Mouse (Mus musculus): ENCODE measurements around the gene Smco3. TPM values are rescaled to one million over a fixed set of nuclear protein-coding genes. Genes with fewer than 3 reads are reported as not detected.

Smco3 gene
- polyA plus RNA-seq, 1 experiment from 2014 or later = not detected

DNA sequence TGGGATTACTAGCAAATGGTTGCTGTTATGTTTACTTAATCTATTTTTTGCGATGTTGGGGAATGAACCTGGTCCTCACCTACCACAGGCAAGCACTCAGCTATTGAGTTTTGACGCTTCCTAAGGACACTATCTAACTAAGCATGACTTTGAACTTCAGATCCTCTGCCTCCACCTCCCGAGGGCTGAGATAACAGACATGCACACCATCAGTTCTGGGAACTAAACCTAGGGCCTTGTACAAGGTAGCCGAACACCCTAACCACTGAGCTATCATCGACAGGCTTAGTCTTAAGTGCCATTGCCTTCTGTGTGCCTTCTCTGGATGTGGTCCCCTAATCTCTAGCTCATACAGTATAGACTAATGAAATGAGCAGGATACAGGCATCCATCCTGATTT, 30.1 kb upstream of the Smco3 start:
- H3K27ac ChIP-seq (ENCODE audit: low read depth, low read length) = no peak overlapping the region
- 64% methylated on average over 5 of the region's 5 CpGs for WGBS
- no peaks in the 10 kb centered on the region for H3K27me3 ChIP-seq (replicated peaks; ENCODE audit: control insufficient read depth, insufficient read depth, low read length)
- H3K4me1 ChIP-seq (replicated peaks; ENCODE audit: control insufficient read depth, insufficient read depth, low read length) = no peaks in the 10 kb centered on the region
- no peaks in the 10 kb centered on the region for H3K9me3 ChIP-seq (ENCODE audit: control insufficient read depth, low read length)
- ATAC-seq (replicated peaks; ENCODE audit: low FRiP score) = 0 out of 2 replicates have a peak, but pooled peaks have one; percentile 40
- no peak overlapping the region for H3K4me3 ChIP-seq (ENCODE audit: low read depth, low read length)
- H3K4me2 ChIP-seq = no peak overlapping the region
- no peaks in the 10 kb centered on the region for H3K36me3 ChIP-seq (ENCODE audit: control insufficient read depth, insufficient read depth, low read length)
- H3K9ac ChIP-seq (ENCODE audit: low read depth, low read length) = no peak overlapping the region
- DNase-seq (ENCODE audit: low spot score) = no peak

DNA sequence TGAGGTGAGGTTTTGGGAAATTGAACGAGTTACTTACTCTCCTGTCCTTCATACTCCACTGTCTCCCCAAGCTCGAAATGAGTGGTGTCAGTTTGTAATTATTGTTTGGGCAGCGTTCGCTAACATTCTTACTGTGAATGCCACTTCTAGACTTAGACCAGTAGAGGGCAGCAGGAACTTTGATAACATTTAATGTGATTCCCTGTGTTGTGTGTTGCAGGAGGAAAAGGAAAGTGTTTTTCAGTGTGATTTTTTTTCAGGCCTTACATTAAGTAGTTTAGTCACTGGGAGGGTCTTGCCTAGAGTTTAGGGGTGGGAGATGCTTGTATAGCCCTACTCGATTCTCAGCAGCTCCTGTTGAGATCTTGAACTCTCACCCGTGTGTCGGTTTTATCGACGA, 25.8 kb upstream of the Smco3 start:
- H3K4me1 ChIP-seq (replicated peaks; ENCODE audit: control insufficient read depth, insufficient read depth, low read length) = peaks cover 24% of the 10 kb centered on the region
- H3K9me3 ChIP-seq (ENCODE audit: control insufficient read depth, low read length) = no peaks in the 10 kb centered on the region
- ATAC-seq (replicated peaks; ENCODE audit: low FRiP score) (no peak), DNase-seq (ENCODE audit: low spot score) (no peak)
- H3K27me3 ChIP-seq (replicated peaks; ENCODE audit: control insufficient read depth, insufficient read depth, low read length) = no peaks in the 10 kb centered on the region
- no peaks in the 10 kb centered on the region for H3K36me3 ChIP-seq (ENCODE audit: control insufficient read depth, insufficient read depth, low read length)
- 44% methylated on average over 9 of the region's 9 CpGs for WGBS
- no peak overlapping the region for H3K4me3 ChIP-seq (ENCODE audit: low read depth, low read length)
- no peak overlapping the region for H3K4me2 ChIP-seq
- H3K9ac ChIP-seq (ENCODE audit: low read depth, low read length) = no peak overlapping the region
- no peak overlapping the region for H3K27ac ChIP-seq (ENCODE audit: low read depth, low read length)

DNA sequence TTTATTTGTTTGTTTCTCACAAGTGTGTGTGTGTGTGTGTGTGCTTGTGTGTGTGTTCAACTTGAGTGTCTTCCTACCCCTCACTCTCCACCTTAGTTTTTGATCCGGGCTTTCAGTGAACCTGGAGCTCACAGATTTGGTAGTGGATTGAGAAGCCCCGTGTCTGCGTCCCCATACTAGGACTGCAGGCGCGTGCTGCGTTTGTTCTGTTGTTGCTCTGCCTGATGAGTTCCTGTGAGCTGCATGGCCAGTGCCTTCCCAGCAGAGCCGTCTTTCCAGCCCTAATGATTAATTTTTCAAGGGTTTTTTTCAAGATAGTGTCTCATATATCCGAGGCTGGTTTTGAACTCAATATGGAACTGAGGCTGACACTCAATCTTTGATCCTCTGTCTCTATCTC, 23.2 kb upstream of the Smco3 start:
- Histone ChIP-seq H3K9ac (ENCODE audit: low read depth, low read length) (peak overlapping the region; percentile 28; the same call in 1 of the 2 replicates), H3K27me3 (replicated peaks; ENCODE audit: control insufficient read depth, insufficient read depth, low read length) (no peaks in the 10 kb centered on the region), H3K27ac (ENCODE audit: low read depth, low read length) (peak overlapping the region; percentile 80), H3K9me3 (ENCODE audit: control insufficient read depth, low read length) (no peaks in the 10 kb centered on the region), H3K36me3 (ENCODE audit: control insufficient read depth, insufficient read depth, low read length) (no peaks in the 10 kb centered on the region), H3K4me1 (replicated peaks; ENCODE audit: control insufficient read depth, insufficient read depth, low read length) (peaks cover 37% of the 10 kb centered on the region), H3K4me3 (ENCODE audit: low read depth, low read length) (no peak overlapping the region), H3K4me2 (peak overlapping the region; percentile 61)
- DNase-seq (ENCODE audit: low spot score) (no peak), ATAC-seq (replicated peaks; ENCODE audit: low FRiP score) (no peak)
- WGBS = 26% methylated on average over 8 of the region's 8 CpGs

DNA sequence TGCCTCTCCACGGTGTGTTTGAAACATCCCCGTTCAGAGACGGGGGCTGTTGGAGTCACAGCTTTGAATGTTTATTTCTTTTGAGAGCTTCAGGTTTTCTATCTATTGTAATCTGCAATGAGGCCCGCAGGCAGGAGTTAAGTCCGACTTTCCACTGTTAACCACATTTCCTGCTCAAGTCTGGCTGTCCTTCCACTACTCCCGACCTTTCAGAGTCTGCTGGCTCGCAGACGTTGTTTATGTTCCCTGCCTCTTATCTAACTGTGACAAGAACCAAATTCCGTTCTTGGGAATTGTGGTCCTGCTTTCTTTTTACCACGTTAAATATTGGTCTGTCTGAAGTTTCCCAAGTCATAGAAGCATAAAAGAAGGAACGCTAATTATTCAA, 22.6 kb upstream of the Smco3 start:
- DNase-seq (ENCODE audit: low spot score) (no peak), ATAC-seq (replicated peaks; ENCODE audit: low FRiP score) (peak; percentile 61)
- Histone ChIP-seq H3K27ac (ENCODE audit: low read depth, low read length) (peak overlapping the region; percentile 80), H3K4me1 (replicated peaks; ENCODE audit: control insufficient read depth, insufficient read depth, low read length) (peaks cover 37% of the 10 kb centered on the region), H3K36me3 (ENCODE audit: control insufficient read depth, insufficient read depth, low read length) (no peaks in the 10 kb centered on the region), H3K4me3 (ENCODE audit: low read depth, low read length) (peak overlapping the region; percentile 60), H3K4me2 (peak overlapping the region; percentile 61), H3K9ac (ENCODE audit: low read depth, low read length) (peak overlapping the region; percentile 63), H3K27me3 (replicated peaks; ENCODE audit: control insufficient read depth, insufficient read depth, low read length) (no peaks in the 10 kb centered on the region), H3K9me3 (ENCODE audit: control insufficient read depth, low read length) (no peaks in the 10 kb centered on the region)
- WGBS = 7% methylated on average over 11 of the region's 11 CpGs

DNA sequence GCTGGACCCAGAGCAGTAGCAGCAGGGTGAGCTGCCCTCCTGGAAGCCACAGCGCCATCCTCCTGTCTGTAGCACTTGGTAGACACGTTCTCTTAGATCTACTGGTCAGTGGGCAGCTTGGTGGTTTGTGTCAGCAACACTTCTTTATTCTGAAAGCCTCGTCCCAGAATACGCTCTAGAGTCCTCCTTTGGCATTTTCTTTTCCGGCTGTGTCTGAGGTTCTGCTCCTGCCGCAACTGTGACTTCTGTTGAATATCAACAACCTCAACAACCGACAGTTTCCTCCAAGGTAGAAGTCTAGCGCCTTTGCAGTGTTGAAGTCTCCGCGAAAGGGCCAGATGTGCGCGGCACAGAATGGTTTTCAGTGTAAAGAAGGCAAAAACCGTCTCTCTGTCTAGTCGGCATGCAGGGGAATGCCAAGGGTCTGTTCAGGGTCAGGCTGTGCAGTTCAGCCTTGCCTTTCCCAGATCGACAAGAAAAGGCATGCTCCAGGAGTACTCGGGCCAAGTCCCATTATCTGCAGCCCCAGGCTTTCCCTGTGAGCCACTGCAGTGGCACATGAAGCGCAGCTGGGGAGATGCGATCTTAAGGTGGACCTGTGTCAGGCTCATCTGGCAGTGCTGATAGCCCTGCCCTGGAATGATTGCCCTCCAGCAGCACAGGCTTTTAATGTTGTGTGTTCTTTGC, 22.1 kb upstream of the Smco3 start, which contains the start of gene Art4:
Art4 (minus strand) TSS at position 548 of the 687 bp plus-strand sequence.
- Histone ChIP-seq H3K4me2 (peak within 1 kb of the TSS; percentile 61), H3K4me3 (ENCODE audit: low read depth, low read length) (peak within 1 kb of the TSS; percentile 60), H3K27ac (ENCODE audit: low read depth, low read length) (peak within 1 kb of the TSS; percentile 80), H3K9me3 (ENCODE audit: control insufficient read depth, low read length) (no peaks in the 10 kb centered on the region), H3K27me3 (replicated peaks; ENCODE audit: control insufficient read depth, insufficient read depth, low read length) (no peaks in the 10 kb centered on the region), H3K4me1 (replicated peaks; ENCODE audit: control insufficient read depth, insufficient read depth, low read length) (peaks cover 37% of the 10 kb centered on the region), H3K36me3 (ENCODE audit: control insufficient read depth, insufficient read depth, low read length) (no peaks in the 10 kb centered on the region), H3K9ac (ENCODE audit: low read depth, low read length) (peak within 1 kb of the TSS; percentile 63)
- peak; percentile 75 for DNase-seq (ENCODE audit: low spot score)
- 17% methylated on average over 18 of the region's 18 CpGs for WGBS
- ATAC-seq (replicated peaks; ENCODE audit: low FRiP score) = peak; percentile 98

DNA sequence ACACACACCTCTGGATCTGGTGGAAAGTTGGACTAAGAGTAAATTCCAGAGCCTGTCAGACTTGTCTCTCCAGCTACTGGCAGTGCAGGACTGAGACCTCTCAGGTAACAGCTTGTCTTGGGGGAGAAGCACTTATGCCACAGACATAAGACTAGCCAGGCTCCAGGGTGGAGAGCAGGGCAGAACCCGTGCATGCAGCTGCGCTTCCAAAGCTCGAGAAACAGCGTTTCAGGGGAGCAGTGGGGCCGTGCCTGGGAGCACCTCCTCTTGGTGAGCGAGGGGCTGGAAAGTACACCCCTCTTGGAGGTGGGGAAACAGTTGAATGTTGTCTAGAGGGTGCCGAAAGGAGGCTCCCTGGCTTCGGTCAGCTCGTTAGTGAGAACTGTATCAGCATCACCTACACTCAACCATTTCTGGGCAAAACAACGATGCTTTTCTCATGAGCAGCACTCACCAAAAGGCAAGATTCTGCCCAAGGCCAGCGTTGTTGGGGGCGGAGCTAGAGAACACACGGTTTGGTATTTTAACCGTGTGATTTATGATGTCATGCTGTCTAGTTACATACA, 20.9 kb upstream of the Smco3 start:
- DNase-seq (ENCODE audit: low spot score) (no peak), ATAC-seq (replicated peaks; ENCODE audit: low FRiP score) (no peak)
- 39% methylated on average over 14 of the region's 14 CpGs for WGBS
- peaks cover 37% of the 10 kb centered on the region for H3K4me1 ChIP-seq (replicated peaks; ENCODE audit: control insufficient read depth, insufficient read depth, low read length)
- no peaks in the 10 kb centered on the region for H3K27me3 ChIP-seq (replicated peaks; ENCODE audit: control insufficient read depth, insufficient read depth, low read length)
- peak overlapping the region; percentile 63 for H3K9ac ChIP-seq (ENCODE audit: low read depth, low read length)
- no peaks in the 10 kb centered on the region for H3K36me3 ChIP-seq (ENCODE audit: control insufficient read depth, insufficient read depth, low read length)
- peak overlapping the region; percentile 61 for H3K4me2 ChIP-seq
- no peaks in the 10 kb centered on the region for H3K9me3 ChIP-seq (ENCODE audit: control insufficient read depth, low read length)
- peak overlapping the region; percentile 60 for H3K4me3 ChIP-seq (ENCODE audit: low read depth, low read length)
- peak overlapping the region; percentile 62 for H3K27ac ChIP-seq (ENCODE audit: low read depth, low read length)

DNA sequence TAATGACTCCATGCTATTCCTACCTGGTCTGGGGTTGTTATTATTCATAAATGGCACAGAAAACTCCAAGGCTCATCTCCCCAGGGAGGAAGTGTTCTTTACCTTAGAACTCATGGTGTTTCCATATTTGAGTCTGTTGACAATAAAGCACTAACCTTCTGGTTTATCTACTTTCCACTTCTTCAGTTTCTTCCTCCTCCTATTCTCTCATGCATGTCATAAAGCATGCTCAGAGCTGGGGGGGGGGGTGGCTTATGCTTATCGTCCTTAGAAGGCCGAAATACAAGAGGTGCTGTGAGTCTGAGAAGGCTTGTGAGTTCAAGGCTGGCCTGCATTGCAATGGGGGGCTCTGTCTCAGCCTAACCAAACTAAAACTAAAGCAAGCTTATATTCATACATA, 19.9 kb upstream of the Smco3 start:
- 29% methylated on average over 2 of the region's 2 CpGs for whole genome bisulfite sequencing
- Histone ChIP-seq H3K36me3 (ENCODE audit: control insufficient read depth, insufficient read depth, low read length) (no peaks in the 10 kb centered on the region), H3K27me3 (replicated peaks; ENCODE audit: control insufficient read depth, insufficient read depth, low read length) (no peaks in the 10 kb centered on the region), H3K27ac (ENCODE audit: low read depth, low read length) (no peak overlapping the region), H3K4me1 (replicated peaks; ENCODE audit: control insufficient read depth, insufficient read depth, low read length) (peaks cover 37% of the 10 kb centered on the region), H3K4me2 (peak overlapping the region; percentile 61), H3K9ac (ENCODE audit: low read depth, low read length) (no peak overlapping the region), H3K4me3 (ENCODE audit: low read depth, low read length) (peak overlapping the region; percentile 60), H3K9me3 (ENCODE audit: control insufficient read depth, low read length) (no peaks in the 10 kb centered on the region)
- no peak for ATAC-seq (replicated peaks; ENCODE audit: low FRiP score)
- no peak for DNase-seq (ENCODE audit: low spot score)

DNA sequence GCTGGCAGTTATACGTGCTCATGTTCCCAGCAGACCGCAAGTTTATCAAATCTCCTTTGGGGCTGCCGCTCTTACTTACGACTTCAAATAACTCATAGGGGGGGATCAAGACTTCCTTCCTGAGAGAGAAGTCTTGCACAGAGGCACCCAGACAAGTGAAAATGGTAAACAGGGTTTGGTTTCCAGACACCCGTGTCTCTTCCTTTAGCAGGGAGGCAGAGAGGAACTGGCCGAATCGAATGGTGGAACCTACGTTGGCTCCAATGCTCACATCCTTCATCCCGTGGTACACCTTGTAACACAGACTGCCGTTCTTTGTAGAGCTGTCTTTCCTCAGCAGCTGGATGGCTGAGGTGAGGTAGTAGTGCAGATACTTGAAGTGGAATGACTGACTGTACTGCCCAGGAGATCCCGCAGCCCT, 19.1 kb upstream of the Smco3 start:
- H3K9me3 ChIP-seq (ENCODE audit: control insufficient read depth, low read length) = no peaks in the 10 kb centered on the region
- no peaks in the 10 kb centered on the region for H3K27me3 ChIP-seq (replicated peaks; ENCODE audit: control insufficient read depth, insufficient read depth, low read length)
- H3K27ac ChIP-seq (ENCODE audit: low read depth, low read length) = no peak overlapping the region
- H3K36me3 ChIP-seq (ENCODE audit: control insufficient read depth, insufficient read depth, low read length) = no peaks in the 10 kb centered on the region
- 66% methylated on average over 11 of the region's 11 CpGs for WGBS
- peak overlapping the region; percentile 60 for H3K4me3 ChIP-seq (ENCODE audit: low read depth, low read length)
- DNase-seq (ENCODE audit: low spot score) = no peak
- no peak overlapping the region for H3K9ac ChIP-seq (ENCODE audit: low read depth, low read length)
- peak overlapping the region; percentile 61 for H3K4me2 ChIP-seq
- no peak for ATAC-seq (replicated peaks; ENCODE audit: low FRiP score)
- H3K4me1 ChIP-seq (replicated peaks; ENCODE audit: control insufficient read depth, insufficient read depth, low read length) = peaks cover 42% of the 10 kb centered on the region

DNA sequence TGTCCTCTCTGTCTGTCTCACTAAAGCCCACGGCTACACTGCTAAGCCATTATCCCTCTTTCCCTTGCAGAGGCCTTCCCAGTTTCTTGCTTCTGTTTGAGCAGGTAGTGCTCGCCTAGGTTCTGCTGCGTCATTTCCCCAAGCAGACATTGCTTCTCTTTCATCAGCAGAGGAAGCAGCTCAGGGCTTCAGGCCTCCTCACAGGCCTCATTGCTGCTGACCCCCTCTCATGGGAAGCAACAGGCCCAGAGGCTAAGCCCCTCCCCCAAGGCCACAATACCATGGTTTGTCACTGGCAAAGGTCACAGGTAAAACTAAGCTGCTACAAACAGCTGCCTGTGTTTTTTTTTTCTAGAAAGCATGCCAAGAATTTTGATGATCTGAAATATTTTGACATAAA, 17.5 kb upstream of the Smco3 start:
- DNase-seq (ENCODE audit: low spot score) (no peak), ATAC-seq (replicated peaks; ENCODE audit: low FRiP score) (no peak)
- peaks cover 39% of the 10 kb centered on the region for H3K4me1 ChIP-seq (replicated peaks; ENCODE audit: control insufficient read depth, insufficient read depth, low read length)
- H3K27me3 ChIP-seq (replicated peaks; ENCODE audit: control insufficient read depth, insufficient read depth, low read length) = no peaks in the 10 kb centered on the region
- WGBS = 32% methylated on average over 3 of the region's 3 CpGs
- H3K4me2 ChIP-seq = no peak overlapping the region
- H3K9ac ChIP-seq (ENCODE audit: low read depth, low read length) = no peak overlapping the region
- H3K4me3 ChIP-seq (ENCODE audit: low read depth, low read length) = no peak overlapping the region
- no peak overlapping the region for H3K27ac ChIP-seq (ENCODE audit: low read depth, low read length)
- H3K9me3 ChIP-seq (ENCODE audit: control insufficient read depth, low read length) = no peaks in the 10 kb centered on the region
- no peaks in the 10 kb centered on the region; the same call in 1 of the 2 replicates for H3K36me3 ChIP-seq (ENCODE audit: control insufficient read depth, insufficient read depth, low read length)

Data from liver, embryonic 11.5 days (tissue).